Mouse (Mus musculus): ENCODE measurements around the gene Acod1. TPM values are rescaled to one million over a fixed set of nuclear protein-coding genes. Genes with fewer than 3 reads are reported as not detected.

The Acod1 gene
- polyA plus RNA-seq (2012; ENCODE audit: insufficient read depth, insufficient read length, low replicate concordance, missing spikeins) = not detected in 2 replicates

DNA sequence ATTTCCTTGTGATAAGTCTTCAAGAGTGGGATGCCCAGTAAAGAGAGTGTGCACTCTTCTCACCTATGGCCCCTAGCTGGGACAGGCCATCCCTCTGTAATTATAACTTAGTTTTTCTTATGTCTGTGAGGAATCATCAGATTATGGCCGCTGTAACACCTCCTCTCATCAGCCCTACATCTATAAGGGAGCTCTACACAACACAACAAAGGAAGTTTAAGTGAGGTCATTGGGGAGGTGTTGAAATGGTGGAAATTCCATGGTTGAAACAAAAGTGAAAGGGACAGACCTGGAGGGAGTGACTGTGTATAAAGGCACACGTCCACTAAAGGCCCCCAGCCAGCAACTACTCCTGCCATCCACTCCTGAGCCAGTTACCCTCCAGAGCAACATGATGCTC, at the start of gene Acod1:
Gene Acod1 (plus strand): TSS at position 301 of the 400 bp plus-strand sequence.
- 88% methylated on average over 2 of the region's 2 CpGs for WGBS
- Histone ChIP-seq H3K4me3 (ENCODE audit: insufficient read depth, low read depth, low read length) (no peak within 1 kb of the TSS), H3K27ac (ENCODE audit: insufficient read depth, low read depth, low read length) (no peak within 1 kb of the TSS), H3K4me1 (ENCODE audit: control insufficient read depth, insufficient read depth, low read length) (no peaks in the 10 kb centered on the region)
- TF ChIP-seq POLR2A (IDR thresholded peaks at IDR 0.05; ENCODE audit: insufficient read depth, low read depth, low read length) (no peak), CTCF (IDR thresholded peaks at IDR 0.05; ENCODE audit: insufficient read depth, low read depth, low read length) (no peak)

DNA sequence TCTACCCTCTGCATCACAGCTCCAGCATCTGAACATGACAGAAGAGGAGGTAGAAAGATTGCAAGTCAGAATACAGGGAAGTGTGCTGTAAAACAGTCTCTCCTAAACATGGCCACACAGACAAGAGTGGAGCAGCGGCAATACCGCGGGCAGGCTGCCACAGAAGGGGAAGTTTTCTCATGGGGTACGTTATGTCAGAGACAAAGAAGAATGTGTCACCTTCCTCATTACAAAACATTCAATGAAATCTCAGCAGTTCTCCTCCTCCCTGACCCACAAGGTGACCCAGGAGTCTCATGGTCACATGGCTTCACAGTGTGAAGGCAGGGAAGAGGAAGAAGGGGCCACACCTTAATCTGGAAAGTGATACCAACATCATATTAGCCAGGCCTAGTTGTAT, 39.0 kb upstream of the Acod1 start:
- 91% methylated on average over 4 of the region's 4 CpGs for WGBS
- H3K4me1 ChIP-seq (ENCODE audit: control insufficient read depth, insufficient read depth, low read length) = no peaks in the 10 kb centered on the region
- H3K27ac ChIP-seq (ENCODE audit: insufficient read depth, low read depth, low read length) = no peak overlapping the region
- no peak overlapping the region for H3K4me3 ChIP-seq (ENCODE audit: insufficient read depth, low read depth, low read length)
- TF ChIP-seq POLR2A (IDR thresholded peaks at IDR 0.05; ENCODE audit: insufficient read depth, low read depth, low read length) = no peak

GRCm38 (mm10) chr14:103011782-103012181, 35.0 kb upstream of the Acod1 start:
- H3K4me3 ChIP-seq (ENCODE audit: insufficient read depth, low read depth, low read length) = no peak overlapping the region
- no peak for TF ChIP-seq POLR2A (IDR thresholded peaks at IDR 0.05; ENCODE audit: insufficient read depth, low read depth, low read length)
- TF ChIP-seq CTCF (IDR thresholded peaks at IDR 0.05; ENCODE audit: insufficient read depth, low read depth, low read length) = no peak
- no peaks in the 10 kb centered on the region for H3K4me1 ChIP-seq (ENCODE audit: control insufficient read depth, insufficient read depth, low read length)
- 35% methylated on average over 5 of the region's 5 CpGs for WGBS
- no peak overlapping the region for H3K27ac ChIP-seq (ENCODE audit: insufficient read depth, low read depth, low read length)

DNA sequence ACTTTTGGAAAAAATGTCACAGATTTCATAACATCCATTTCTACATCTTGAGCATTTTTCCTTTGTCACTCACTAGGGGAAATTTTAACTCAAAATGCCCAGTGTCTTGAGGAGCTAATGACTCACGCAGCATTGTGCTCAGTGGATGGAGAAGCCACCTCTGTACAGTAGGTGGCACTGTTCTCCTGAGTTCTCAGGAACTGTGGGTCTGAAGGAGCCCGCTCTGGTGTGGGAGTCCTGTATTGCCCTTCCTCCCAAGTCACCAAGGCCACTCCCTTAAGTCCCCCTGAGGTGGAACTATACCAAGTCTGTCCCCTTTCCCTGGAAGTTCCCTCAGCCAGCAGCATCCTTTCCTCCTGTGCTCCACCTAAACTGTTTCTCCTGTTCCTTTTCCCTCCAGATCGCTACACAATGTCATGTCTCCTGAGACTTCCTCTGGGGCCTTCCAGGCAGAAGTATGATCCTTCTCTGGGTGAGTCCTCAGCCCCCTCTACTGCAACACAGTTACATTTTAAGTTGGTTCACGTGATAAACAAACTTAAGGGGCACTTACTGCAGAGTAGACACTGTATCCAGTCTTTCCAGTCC, 34.1 kb upstream of the Acod1 start:
- Histone ChIP-seq H3K4me1 (ENCODE audit: control insufficient read depth, insufficient read depth, low read length) (no peaks in the 10 kb centered on the region), H3K4me3 (ENCODE audit: insufficient read depth, low read depth, low read length) (no peak overlapping the region), H3K27ac (ENCODE audit: insufficient read depth, low read depth, low read length) (no peak overlapping the region)
- WGBS = 26% methylated on average over 4 of the region's 4 CpGs
- TF ChIP-seq POLR2A (IDR thresholded peaks at IDR 0.05; ENCODE audit: insufficient read depth, low read depth, low read length) (no peak), CTCF (IDR thresholded peaks at IDR 0.05; ENCODE audit: insufficient read depth, low read depth, low read length) (peak; percentile 53)

DNA sequence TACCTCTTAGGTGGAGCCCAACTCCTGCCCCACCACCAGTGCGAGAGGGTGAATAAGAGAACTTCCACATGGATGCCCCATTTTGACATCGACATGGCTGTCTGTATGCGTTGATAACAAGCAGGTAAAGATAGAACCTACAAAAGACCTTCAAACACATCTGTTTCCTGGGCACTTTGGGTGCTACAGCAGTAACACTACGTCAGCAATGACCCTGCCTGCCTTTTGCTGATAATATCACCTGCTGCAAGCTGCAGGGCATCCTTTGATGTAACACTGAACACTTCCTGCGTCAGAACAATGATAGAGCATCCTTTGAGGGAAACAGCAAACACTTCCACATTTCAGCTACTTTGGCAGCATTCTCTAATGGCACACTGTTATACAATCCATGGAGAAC, 29.8 kb upstream of the Acod1 start:
- Histone ChIP-seq H3K4me1 (ENCODE audit: control insufficient read depth, insufficient read depth, low read length) (no peaks in the 10 kb centered on the region), H3K4me3 (ENCODE audit: insufficient read depth, low read depth, low read length) (no peak overlapping the region), H3K27ac (ENCODE audit: insufficient read depth, low read depth, low read length) (no peak overlapping the region)
- TF ChIP-seq POLR2A (IDR thresholded peaks at IDR 0.05; ENCODE audit: insufficient read depth, low read depth, low read length) = no peak
- no peak for TF ChIP-seq CTCF (IDR thresholded peaks at IDR 0.05; ENCODE audit: insufficient read depth, low read depth, low read length)
- WGBS = 78% methylated on average over 5 of the region's 5 CpGs

- no peaks in the 10 kb centered on the region for H3K4me1 ChIP-seq (ENCODE audit: control insufficient read depth, insufficient read depth, low read length)
- 40% methylated on average over 2 of the region's 2 CpGs for WGBS
Measured at GRCm38 (mm10) chr14:103020046-103020445, 26.7 kb upstream of the Acod1 start.

GRCm38 (mm10) chr14:103029203-103029602, 17.6 kb upstream of the Acod1 start:
- WGBS = 71% methylated on average over 2 of the region's 2 CpGs
- H3K4me1 ChIP-seq (ENCODE audit: control insufficient read depth, insufficient read depth, low read length) = no peaks in the 10 kb centered on the region
- no peak for TF ChIP-seq POLR2A (IDR thresholded peaks at IDR 0.05; ENCODE audit: insufficient read depth, low read depth, low read length)
- TF ChIP-seq CTCF (IDR thresholded peaks at IDR 0.05; ENCODE audit: insufficient read depth, low read depth, low read length) = no peak
- H3K4me3 ChIP-seq (ENCODE audit: insufficient read depth, low read depth, low read length) = no peak overlapping the region
- no peak overlapping the region for H3K27ac ChIP-seq (ENCODE audit: insufficient read depth, low read depth, low read length)

More at GRCm38 (mm10) chr14:103020046-103020445, 26.7 kb upstream of the Acod1 start:
- TF ChIP-seq CTCF (IDR thresholded peaks at IDR 0.05; ENCODE audit: insufficient read depth, low read depth, low read length) = no peak
- Histone ChIP-seq H3K4me3 (ENCODE audit: insufficient read depth, low read depth, low read length) (no peak overlapping the region), H3K27ac (ENCODE audit: insufficient read depth, low read depth, low read length) (no peak overlapping the region)

- no peak overlapping the region for H3K27ac ChIP-seq (ENCODE audit: insufficient read depth, low read depth, low read length)
- TF ChIP-seq POLR2A (IDR thresholded peaks at IDR 0.05; ENCODE audit: insufficient read depth, low read depth, low read length) (no peak), CTCF (IDR thresholded peaks at IDR 0.05; ENCODE audit: insufficient read depth, low read depth, low read length) (no peak)
- 73% methylated on average over 10 of the region's 10 CpGs for WGBS
Measured at GRCm38 (mm10) chr14:103033271-103033823, 13.4 kb upstream of the Acod1 start.

GRCm38 (mm10) chr14:103034076-103034475, 12.7 kb upstream of the Acod1 start:
- WGBS = 85% methylated on average over 9 of the region's 9 CpGs
- Histone ChIP-seq H3K4me1 (ENCODE audit: control insufficient read depth, insufficient read depth, low read length) (no peaks in the 10 kb centered on the region), H3K27ac (ENCODE audit: insufficient read depth, low read depth, low read length) (no peak overlapping the region), H3K4me3 (ENCODE audit: insufficient read depth, low read depth, low read length) (no peak overlapping the region)
- no peak for TF ChIP-seq CTCF (IDR thresholded peaks at IDR 0.05; ENCODE audit: insufficient read depth, low read depth, low read length)
- no peak for TF ChIP-seq POLR2A (IDR thresholded peaks at IDR 0.05; ENCODE audit: insufficient read depth, low read depth, low read length)

More at GRCm38 (mm10) chr14:103033271-103033823, 13.4 kb upstream of the Acod1 start:
- Histone ChIP-seq H3K4me1 (ENCODE audit: control insufficient read depth, insufficient read depth, low read length) (no peaks in the 10 kb centered on the region), H3K4me3 (ENCODE audit: insufficient read depth, low read depth, low read length) (no peak overlapping the region)

Data from olfactory bulb, adult 2 months (tissue).